Mouse (Mus musculus): Measurements from ENCODE around the gene Bcl2l11. TPM values are rescaled to one million over a fixed set of nuclear protein-coding genes. Genes with fewer than 3 reads are reported as not detected.

The Bcl2l11 gene
- not detected in 2 replicates for polyA plus RNA-seq (2012; ENCODE audit: insufficient read depth, insufficient read length, low replicate concordance, missing spikeins)

- Histone ChIP-seq H3K27ac (ENCODE audit: insufficient read depth, low read depth, low read length) (peak within 1 kb of the TSS; percentile 7; the same call in 1 of the 2 replicates), H3K4me3 (ENCODE audit: insufficient read depth, low read depth, low read length) (peak within 1 kb of the TSS; percentile 76), H3K4me1 (ENCODE audit: control insufficient read depth, insufficient read depth, low read length) (peaks cover 46% of the 10 kb centered on the region)
- under 1% methylated on average over 76 of the region's 76 CpGs for WGBS
- TF ChIP-seq CTCF (IDR thresholded peaks at IDR 0.05; ENCODE audit: insufficient read depth, low read depth, low read length) (peak; percentile 35; the same call in 1 of the 2 replicates), POLR2A (IDR thresholded peaks at IDR 0.05; ENCODE audit: insufficient read depth, low read depth, low read length) (peak; percentile 76)
Observed at GRCm38 (mm10) chr2:128125635-128126470, at the start of gene Bcl2l11. Bcl2l11 (plus strand) TSS chr2:128126038.

- H3K27ac ChIP-seq (ENCODE audit: insufficient read depth, low read depth, low read length): no peak overlapping the region
- H3K4me3 ChIP-seq (ENCODE audit: insufficient read depth, low read depth, low read length): no peak overlapping the region
- peaks cover 5% of the 10 kb centered on the region for H3K4me1 ChIP-seq (ENCODE audit: control insufficient read depth, insufficient read depth, low read length)
- TF ChIP-seq CTCF (IDR thresholded peaks at IDR 0.05; ENCODE audit: insufficient read depth, low read depth, low read length) (no peak), POLR2A (IDR thresholded peaks at IDR 0.05; ENCODE audit: insufficient read depth, low read depth, low read length) (no peak)
- 91% methylated on average over 4 of the region's 4 CpGs for WGBS
Observed at GRCm38 (mm10) chr2:128076936-128077335, 48.9 kb upstream of the Bcl2l11 start.

GRCm38 (mm10) chr2:128078859-128079258 lies 47.0 kb upstream of the Bcl2l11 start:
- Histone ChIP-seq H3K4me1 (ENCODE audit: control insufficient read depth, insufficient read depth, low read length) (peaks cover 5% of the 10 kb centered on the region), H3K27ac (ENCODE audit: insufficient read depth, low read depth, low read length) (no peak overlapping the region), H3K4me3 (ENCODE audit: insufficient read depth, low read depth, low read length) (no peak overlapping the region)
- 46% methylated on average over 5 of the region's 5 CpGs for WGBS
- TF ChIP-seq CTCF (IDR thresholded peaks at IDR 0.05; ENCODE audit: insufficient read depth, low read depth, low read length) (no peak), POLR2A (IDR thresholded peaks at IDR 0.05; ENCODE audit: insufficient read depth, low read depth, low read length) (no peak)

GRCm38 (mm10) chr2:128079316-128079715 lies 46.5 kb upstream of the Bcl2l11 start:
- no peak for TF ChIP-seq CTCF (IDR thresholded peaks at IDR 0.05; ENCODE audit: insufficient read depth, low read depth, low read length)
- no peak for TF ChIP-seq POLR2A (IDR thresholded peaks at IDR 0.05; ENCODE audit: insufficient read depth, low read depth, low read length)
- WGBS: 13% methylated on average over 6 of the region's 6 CpGs
- Histone ChIP-seq H3K27ac (ENCODE audit: insufficient read depth, low read depth, low read length) (no peak overlapping the region), H3K4me1 (ENCODE audit: control insufficient read depth, insufficient read depth, low read length) (peaks cover 5% of the 10 kb centered on the region), H3K4me3 (ENCODE audit: insufficient read depth, low read depth, low read length) (no peak overlapping the region)

- peaks cover 7% of the 10 kb centered on the region for H3K4me1 ChIP-seq (ENCODE audit: control insufficient read depth, insufficient read depth, low read length)
- TF ChIP-seq CTCF (IDR thresholded peaks at IDR 0.05; ENCODE audit: insufficient read depth, low read depth, low read length): no peak
- TF ChIP-seq POLR2A (IDR thresholded peaks at IDR 0.05; ENCODE audit: insufficient read depth, low read depth, low read length): no peak
- no peak overlapping the region for H3K27ac ChIP-seq (ENCODE audit: insufficient read depth, low read depth, low read length)
- WGBS: 59% methylated on average over 3 of the region's 3 CpGs
- no peak overlapping the region for H3K4me3 ChIP-seq (ENCODE audit: insufficient read depth, low read depth, low read length)
Observed at GRCm38 (mm10) chr2:128083844-128084243, 42.0 kb upstream of the Bcl2l11 start.

- Histone ChIP-seq H3K4me3 (ENCODE audit: insufficient read depth, low read depth, low read length) (no peak overlapping the region), H3K4me1 (ENCODE audit: control insufficient read depth, insufficient read depth, low read length) (peaks cover 6% of the 10 kb centered on the region), H3K27ac (ENCODE audit: insufficient read depth, low read depth, low read length) (no peak overlapping the region)
- TF ChIP-seq POLR2A (IDR thresholded peaks at IDR 0.05; ENCODE audit: insufficient read depth, low read depth, low read length) (no peak), CTCF (IDR thresholded peaks at IDR 0.05; ENCODE audit: insufficient read depth, low read depth, low read length) (no peak)
- WGBS: 94% methylated on average over 5 of the region's 5 CpGs
Observed at GRCm38 (mm10) chr2:128084607-128085006, 41.2 kb upstream of the Bcl2l11 start.

GRCm38 (mm10) chr2:128085481-128085880 lies 40.4 kb upstream of the Bcl2l11 start:
- no peak overlapping the region for H3K27ac ChIP-seq (ENCODE audit: insufficient read depth, low read depth, low read length)
- no peak for TF ChIP-seq POLR2A (IDR thresholded peaks at IDR 0.05; ENCODE audit: insufficient read depth, low read depth, low read length)
- H3K4me3 ChIP-seq (ENCODE audit: insufficient read depth, low read depth, low read length): no peak overlapping the region
- 98% methylated on average over 1 of the region's 1 CpGs for WGBS
- H3K4me1 ChIP-seq (ENCODE audit: control insufficient read depth, insufficient read depth, low read length): peaks cover 4% of the 10 kb centered on the region

- no peak overlapping the region for H3K27ac ChIP-seq (ENCODE audit: insufficient read depth, low read depth, low read length)
- no peak for TF ChIP-seq CTCF (IDR thresholded peaks at IDR 0.05; ENCODE audit: insufficient read depth, low read depth, low read length)
- TF ChIP-seq POLR2A (IDR thresholded peaks at IDR 0.05; ENCODE audit: insufficient read depth, low read depth, low read length): no peak
- 46% methylated on average over 14 of the region's 14 CpGs for WGBS
- H3K4me1 ChIP-seq (ENCODE audit: control insufficient read depth, insufficient read depth, low read length): peaks cover 7% of the 10 kb centered on the region
- H3K4me3 ChIP-seq (ENCODE audit: insufficient read depth, low read depth, low read length): no peak overlapping the region
Observed at GRCm38 (mm10) chr2:128086301-128086886, 39.4 kb upstream of the Bcl2l11 start.

- TF ChIP-seq CTCF (IDR thresholded peaks at IDR 0.05; ENCODE audit: insufficient read depth, low read depth, low read length) (no peak), POLR2A (IDR thresholded peaks at IDR 0.05; ENCODE audit: insufficient read depth, low read depth, low read length) (no peak)
- Histone ChIP-seq H3K4me3 (ENCODE audit: insufficient read depth, low read depth, low read length) (no peak overlapping the region), H3K4me1 (ENCODE audit: control insufficient read depth, insufficient read depth, low read length) (peaks cover 14% of the 10 kb centered on the region), H3K27ac (ENCODE audit: insufficient read depth, low read depth, low read length) (no peak overlapping the region)
- WGBS: 45% methylated on average over 7 of the region's 7 CpGs
Observed at GRCm38 (mm10) chr2:128086996-128087526, 38.8 kb upstream of the Bcl2l11 start.

Data from olfactory bulb, adult 2 months (tissue).